Mouse (Mus musculus): Measurements from ENCODE around the gene Casp3. TPM values are rescaled to one million over a fixed set of nuclear protein-coding genes. Genes with fewer than 3 reads are reported as not detected.
A peak's percentile ranks its signal among the peaks of the same experiment; 100 is the strongest.

The Casp3 gene
- total RNA-seq, 2 experiments from 2014 or later, result 35.1 to 35.2 TPM

DNA sequence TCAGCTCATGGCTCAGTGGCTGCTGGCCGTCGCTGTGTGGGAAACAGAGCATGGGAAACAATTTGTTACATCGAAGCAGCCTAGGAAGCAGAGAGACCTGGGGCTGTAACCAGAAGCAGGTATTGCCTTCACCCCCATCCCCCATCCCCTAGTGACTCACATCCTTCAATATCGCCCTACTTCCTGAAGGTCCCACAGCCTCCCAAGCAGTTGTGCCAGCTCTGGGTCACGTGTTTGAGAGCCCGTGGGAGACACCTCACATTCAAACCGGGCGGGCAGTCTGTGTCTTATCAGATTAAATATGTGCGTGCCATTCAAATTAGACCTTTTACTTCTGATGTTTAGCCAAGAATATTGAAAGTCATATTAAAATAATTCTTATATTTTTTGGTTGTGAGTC, 34.8 kb downstream of the Casp3 start:
- no peak for DNase-seq (ENCODE audit: low spot score in 2 of 2)

DNA sequence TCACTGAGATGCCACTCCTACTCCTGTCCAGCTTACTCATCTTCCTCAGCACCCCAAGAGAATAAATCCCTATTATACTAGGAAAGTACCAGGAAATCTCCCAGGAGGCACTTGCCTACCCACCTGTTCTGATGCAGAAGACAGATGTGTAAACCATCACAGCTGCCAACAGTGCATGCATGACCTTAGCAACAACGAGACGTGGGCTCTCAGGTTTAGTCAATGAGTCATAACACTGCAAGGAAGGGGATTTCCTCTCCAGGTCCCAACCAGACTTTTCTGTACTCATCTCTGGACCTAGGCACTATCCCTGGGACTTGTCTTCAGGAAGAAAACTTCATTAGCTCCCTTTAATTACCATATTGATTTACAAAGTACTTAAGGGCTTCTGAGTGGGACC, 38.8 kb downstream of the Casp3 start:
- DNase-seq (ENCODE audit: low spot score in 2 of 2), result no peak

DNA sequence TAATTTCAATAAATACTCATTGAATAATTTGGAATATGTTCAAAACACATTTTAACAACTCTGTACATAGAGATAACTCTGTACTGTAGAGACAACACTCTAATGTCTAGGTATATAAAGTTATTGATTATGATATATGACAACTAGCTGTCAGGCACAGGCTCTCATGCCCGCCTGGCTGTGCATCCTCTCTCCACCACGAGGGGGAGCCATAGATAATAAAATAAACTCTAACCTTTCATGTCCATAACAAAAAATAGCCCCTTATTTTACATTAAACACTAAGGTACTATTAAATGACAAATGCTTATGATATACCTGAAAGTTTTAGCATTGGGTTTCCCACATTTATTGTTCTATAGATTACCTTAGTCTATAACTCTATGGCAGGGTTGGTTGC, 54.4 kb downstream of the Casp3 start:
- DNase-seq (ENCODE audit: low spot score in 2 of 2), result peak in 1 of 2 experiments; percentile 54

DNA sequence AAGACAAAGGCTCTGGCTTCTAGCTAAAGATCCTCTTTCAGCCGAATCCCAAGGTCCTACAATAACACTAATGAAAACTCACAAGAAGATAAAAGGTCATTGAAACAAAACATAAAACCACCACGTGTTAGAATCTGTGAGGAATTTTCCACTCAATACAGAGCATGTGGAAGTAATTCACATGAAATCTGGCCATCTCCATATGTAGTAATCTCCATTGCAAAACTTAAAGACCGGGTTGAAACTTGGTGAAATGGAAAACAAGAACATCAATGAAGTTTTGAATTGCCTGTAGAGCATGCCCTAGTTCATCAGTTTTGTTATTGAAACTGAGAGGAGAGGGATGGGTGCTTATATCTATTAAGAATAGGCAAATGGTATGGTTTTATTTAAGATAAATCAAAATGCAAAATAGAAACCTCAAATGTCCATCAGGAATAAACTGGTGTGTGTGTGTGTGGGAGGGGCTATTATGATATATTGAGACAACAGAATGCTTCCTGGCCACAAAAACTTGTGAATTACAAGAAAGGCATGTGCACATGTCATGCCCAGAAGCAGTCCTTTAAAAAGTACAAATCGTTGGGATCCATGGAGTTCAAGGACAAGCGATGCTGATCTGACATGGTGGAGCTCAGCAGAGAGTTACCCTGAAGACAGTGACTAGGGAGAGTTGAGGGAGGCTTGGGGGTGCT, 63.7 kb downstream of the Casp3 start:
- no peak for DNase-seq (ENCODE audit: low spot score in 2 of 2)

DNA sequence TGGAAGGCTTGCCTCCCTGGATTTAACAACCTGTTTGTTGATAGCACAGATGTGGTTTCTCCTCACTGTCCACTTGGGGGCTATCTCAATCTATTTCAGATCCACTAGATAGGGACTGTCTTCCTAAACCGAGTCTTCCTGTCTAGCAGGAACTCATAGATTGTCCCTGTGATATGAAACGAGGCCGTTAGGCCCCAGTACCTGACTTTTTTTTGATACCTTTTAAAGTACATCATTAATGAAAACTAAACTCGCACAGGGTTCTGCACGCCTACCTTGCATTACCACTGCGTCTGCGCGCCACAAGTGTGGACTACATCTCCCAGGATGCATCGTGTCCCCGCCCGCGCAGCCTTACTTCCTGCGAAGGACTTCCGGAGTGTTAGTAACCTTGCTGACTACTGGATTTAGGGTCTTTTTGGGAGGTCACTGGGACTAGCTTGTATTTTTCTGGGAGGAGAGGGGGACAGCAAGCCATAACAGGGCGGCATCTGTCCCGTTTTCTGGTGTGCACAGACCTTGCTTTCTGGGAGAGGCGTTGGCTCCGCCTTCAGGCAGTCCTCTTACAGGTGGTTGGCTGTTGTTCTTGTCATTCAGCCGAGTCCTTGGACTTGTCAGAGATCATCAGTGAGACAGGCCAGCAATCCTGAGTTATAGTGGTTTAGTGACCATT, 69.7 kb downstream of the Casp3 start:
- DNase-seq (ENCODE audit: low spot score in 2 of 2), result peak; percentile 63 to 80

Other genes with a start within 250 kb of the Casp3 start
- gene Acsl1, start 146.3 kb upstream of the Casp3 start, total RNA-seq (2021), result 100 to 1,000 TPM; 217 to 313 TPM
- 10 to 100 TPM in 1 of 2 experiments, 1 to 10 TPM in 1; 9.4 to 10.8 TPM for gene Cenpu, start 65.3 kb upstream of the Casp3 start, total RNA-seq (2021)
- 10 to 100 TPM; 18.0 to 21.7 TPM for gene Primpol, start 79 bp upstream of the Casp3 start, total RNA-seq (2021)
- 10 to 100 TPM; 56.2 to 62.9 TPM for gene Irf2, start 122.4 kb downstream of the Casp3 start, total RNA-seq (2021)